Mouse (Mus musculus) liver, embryonic 16.5 days (tissue): ENCODE results near the gene Gm17349. TPM values are rescaled to one million over a fixed set of nuclear protein-coding genes. Genes with fewer than 3 reads are reported as not detected.

ENCODE experiments used
- ATAC-seq: fragments of 200-750 bp; cut with Nextera tagmentation; 2 replicates; pipeline ENCODE4 v1.8.0; 2017; ENCODE audit warnings: low read depth, mild to moderate bottlenecking, moderate number of reproducible peaks, moderate library complexity
- H3K27ac ChIP-seq: fragments of 300-500 bp; sonication (generic); 2 replicates; pipeline ENCODE4 v1.5.1; 2014; ENCODE audit warnings: mild to moderate bottlenecking, low read length
- H3K27me3 ChIP-seq: fragments of 300-500 bp; sonication (generic); 2 replicates; pipeline ENCODE4 v1.6.1; 2014; ENCODE audit warnings: low read depth, low read length, mixed read lengths; ENCODE audit not compliant: control insufficient read depth, insufficient read depth
- H3K36me3 ChIP-seq: fragments of 300-500 bp; sonication (generic); 2 replicates; pipeline ENCODE4 v1.6.1; 2014; ENCODE audit warnings: mild to moderate bottlenecking; ENCODE audit not compliant: control insufficient read depth, insufficient read depth
- H3K4me1 ChIP-seq: fragments of 300-500 bp; sonication (generic); 2 replicates; pipeline ENCODE4 v1.6.1; 2014; ENCODE audit warnings: low read depth, low read length, mixed read lengths; ENCODE audit not compliant: control insufficient read depth
- H3K4me2 ChIP-seq: fragments of 300-500 bp; sonication (generic); 2 replicates; pipeline ENCODE4 v1.6.1; 2014; ENCODE audit warnings: low read depth, low read length, mixed read lengths
- H3K4me3 ChIP-seq: fragments of 300-500 bp; sonication (generic); 2 replicates; pipeline ENCODE4 v1.5.1; 2014; ENCODE audit warnings: low read depth, mild to moderate bottlenecking, low read length
- H3K9ac ChIP-seq: fragments of 300-500 bp; sonication (generic); 2 replicates; pipeline ENCODE4 v1.6.1; 2014; ENCODE audit warnings: low read depth, low read length
- H3K9me3 ChIP-seq: fragments of 300-500 bp; sonication (generic); replicated peaks from 2 replicates; pipeline ENCODE4 v1.6.1; 2016; ENCODE audit warnings: low read length; ENCODE audit not compliant: control insufficient read depth
- WGBS: fragments of 180-500 bp; shearing (Covaris S2); extraction: QIAGEN DNeasy Blood & Tissue Kit; methylation state at CpG from one replicate; pipeline ENCODE4 v1.1.7; 2014; ENCODE audit not compliant: insufficient replicate concordance; 5-methylcytosine and 5-hydroxymethylcytosine counted together
- polyA plus RNA-seq: library from polyadenylated mRNA; unstranded; fragments of >200 nt; fragmentation: Nextera tagmentation; extraction: Ambion mirVana; gene quantifications from 2 replicates; pipeline ENCODE4 v1.2.1, GENCODE M21; 2015

Gm17349 gene
- polyA plus RNA-seq, 1 experiment from 2014 or later: not detected

DNA sequence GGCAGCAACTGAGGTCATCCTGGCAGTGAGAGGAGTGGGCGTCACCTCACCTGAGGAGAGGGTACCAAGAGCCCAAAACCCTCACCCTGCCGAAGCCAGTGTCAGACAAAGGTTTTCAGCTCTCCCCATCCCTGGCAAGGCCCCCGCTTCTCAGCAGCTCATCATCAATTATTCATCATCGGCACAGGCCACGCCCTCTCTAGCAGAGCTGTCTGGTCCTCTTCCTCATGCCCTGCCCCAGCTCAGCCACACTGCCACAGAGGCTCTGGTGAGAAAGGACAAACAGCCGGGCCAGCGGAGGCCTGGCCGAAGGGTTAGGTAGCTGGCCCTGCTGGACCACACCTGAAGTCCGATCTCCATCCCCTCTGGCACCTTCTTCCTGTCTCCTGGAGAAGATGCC lies 13.3 kb downstream of the Gm17349 start:
- 42% methylated on average over 9 of the region's 9 CpGs for WGBS
- no peak overlapping the region for H3K4me2 ChIP-seq
- no peak overlapping the region for H3K27ac ChIP-seq
- ATAC-seq: no peak
- H3K27me3 ChIP-seq: no peaks in the 10 kb centered on the region; the same call in none of the 2 replicates
- no peaks in the 10 kb centered on the region for H3K4me1 ChIP-seq
- H3K4me3 ChIP-seq: no peak overlapping the region
- no peaks in the 10 kb centered on the region for H3K9me3 ChIP-seq
- no peaks in the 10 kb centered on the region for H3K36me3 ChIP-seq
- no peak overlapping the region for H3K9ac ChIP-seq

DNA sequence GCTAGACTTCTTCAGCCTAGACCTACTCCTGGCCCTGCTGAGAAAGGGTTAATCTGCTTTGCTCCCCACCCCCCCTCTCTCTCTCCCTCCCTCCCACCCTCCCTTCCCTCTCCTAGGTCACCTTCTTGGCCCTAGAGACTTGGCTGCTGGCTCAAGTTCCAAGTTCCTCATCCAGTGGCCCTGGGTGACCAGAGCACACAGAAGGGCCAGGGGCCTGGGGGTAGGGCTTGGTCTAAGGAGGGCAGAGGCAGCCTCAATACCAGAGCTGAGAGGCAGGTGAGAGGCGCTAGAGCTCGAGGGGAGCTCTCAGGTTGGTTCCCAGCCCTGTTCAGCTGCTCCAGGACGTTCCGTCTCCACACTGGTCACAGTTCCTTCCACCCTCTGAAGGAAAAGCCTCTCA lies 14.4 kb downstream of the Gm17349 start:
- 16% methylated on average over 4 of the region's 4 CpGs for WGBS
- H3K27me3 ChIP-seq: no peaks in the 10 kb centered on the region; the same call in 1 of the 2 replicates
- H3K36me3 ChIP-seq: no peaks in the 10 kb centered on the region

DNA sequence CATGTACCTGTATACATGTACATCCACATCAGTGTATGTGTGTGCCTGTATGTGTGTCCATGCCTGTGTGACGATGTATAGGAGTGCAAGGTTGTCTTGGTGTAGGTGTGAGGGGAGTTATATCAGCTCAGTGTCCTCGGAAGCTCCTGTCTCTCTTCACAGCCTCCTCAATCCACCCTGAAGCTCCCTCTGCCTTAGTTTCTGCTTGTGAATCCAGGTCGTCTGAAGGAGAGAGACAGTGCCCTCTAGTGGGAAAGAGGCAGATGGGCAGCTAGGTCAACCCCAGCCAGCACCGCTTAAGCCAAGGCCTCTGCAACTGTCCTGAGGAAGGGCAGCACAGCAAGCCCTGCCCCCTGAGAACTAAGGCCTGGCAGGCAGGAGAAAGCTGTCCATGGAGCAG lies 16.6 kb downstream of the Gm17349 start:
- Histone ChIP-seq H3K9ac (no peak overlapping the region), H3K27ac (no peak overlapping the region), H3K4me3 (no peak overlapping the region), H3K9me3 (no peaks in the 10 kb centered on the region), H3K4me1 (no peaks in the 10 kb centered on the region), H3K36me3 (no peaks in the 10 kb centered on the region), H3K4me2 (no peak overlapping the region), H3K27me3 (no peaks in the 10 kb centered on the region; the same call in 1 of the 2 replicates)
- ATAC-seq: no peak
- WGBS: 8% methylated on average over 4 of the region's 4 CpGs

More for the DNA sequence above, 14.4 kb downstream of the Gm17349 start:
- Histone ChIP-seq H3K4me3 (no peak overlapping the region), H3K4me2 (no peak overlapping the region), H3K4me1 (no peaks in the 10 kb centered on the region), H3K9me3 (no peaks in the 10 kb centered on the region), H3K27ac (no peak overlapping the region), H3K9ac (no peak overlapping the region)
- no peak for ATAC-seq

- no peak overlapping the region for H3K4me3 ChIP-seq
- H3K4me1 ChIP-seq: no peaks in the 10 kb centered on the region
- ATAC-seq: no peak
- no peaks in the 10 kb centered on the region for H3K36me3 ChIP-seq
- no peak overlapping the region for H3K27ac ChIP-seq
- no peaks in the 10 kb centered on the region for H3K9me3 ChIP-seq
- H3K27me3 ChIP-seq: no peaks in the 10 kb centered on the region; the same call in 1 of the 2 replicates
- no peak overlapping the region for H3K4me2 ChIP-seq
- no peak overlapping the region for H3K9ac ChIP-seq
- 75% methylated on average over 5 of the region's 5 CpGs for WGBS
Observed at GRCm38 (mm10) chr15:99684156-99684555, 21.1 kb downstream of the Gm17349 start.

DNA sequence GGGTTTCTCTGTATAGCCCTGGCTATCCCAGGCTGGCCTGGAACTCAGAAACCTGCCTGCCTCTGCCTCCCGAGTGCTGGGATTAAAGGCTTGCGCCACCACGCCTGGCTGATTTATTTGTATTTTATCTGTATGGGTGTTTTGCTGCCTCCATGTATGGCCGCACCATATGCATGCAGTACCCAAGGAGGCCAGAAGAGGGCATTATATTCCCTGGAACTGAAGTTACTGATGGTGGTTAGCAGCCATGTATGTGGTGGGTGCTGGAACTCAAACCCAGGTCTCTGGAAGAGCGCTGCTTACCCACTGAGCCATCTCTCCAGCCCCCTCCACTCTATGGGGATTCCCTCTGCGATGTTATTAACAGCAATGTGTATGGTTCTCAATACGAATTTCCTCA lies 22.4 kb downstream of the Gm17349 start:
- Histone ChIP-seq H3K27ac (no peak overlapping the region), H3K27me3 (peaks cover 4% of the 10 kb centered on the region; the same call in 1 of the 2 replicates), H3K4me1 (no peaks in the 10 kb centered on the region), H3K36me3 (no peaks in the 10 kb centered on the region), H3K4me3 (no peak overlapping the region), H3K9ac (no peak overlapping the region), H3K4me2 (no peak overlapping the region), H3K9me3 (no peaks in the 10 kb centered on the region)
- ATAC-seq: no peak
- WGBS: 73% methylated on average over 7 of the region's 7 CpGs

DNA sequence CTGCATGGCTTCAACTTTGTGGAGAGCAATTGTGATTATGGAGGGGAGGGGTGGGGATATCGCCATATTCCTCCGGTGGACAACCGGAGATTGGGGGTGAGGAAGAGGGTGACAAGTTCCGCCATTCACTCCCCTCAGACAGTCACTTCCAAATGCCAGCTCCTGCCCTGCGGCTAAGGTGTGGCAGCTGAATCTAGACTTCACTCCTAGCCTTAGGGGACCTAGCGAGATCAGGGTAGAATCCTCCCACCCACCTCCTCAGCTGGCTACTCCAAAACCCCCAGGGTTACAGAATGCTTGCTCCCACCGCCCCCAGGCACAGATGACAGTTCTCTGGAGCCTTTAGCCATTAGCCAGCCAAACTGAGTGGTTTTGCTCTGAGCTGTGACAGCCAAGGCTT lies 26.3 kb downstream of the Gm17349 start:
- Histone ChIP-seq H3K27ac (no peak overlapping the region), H3K27me3 (peaks cover 9% of the 10 kb centered on the region), H3K4me1 (no peaks in the 10 kb centered on the region), H3K9me3 (no peaks in the 10 kb centered on the region), H3K4me3 (no peak overlapping the region), H3K4me2 (no peak overlapping the region), H3K36me3 (no peaks in the 10 kb centered on the region), H3K9ac (no peak overlapping the region)
- 65% methylated on average over 7 of the region's 7 CpGs for WGBS
- ATAC-seq: no peak

DNA sequence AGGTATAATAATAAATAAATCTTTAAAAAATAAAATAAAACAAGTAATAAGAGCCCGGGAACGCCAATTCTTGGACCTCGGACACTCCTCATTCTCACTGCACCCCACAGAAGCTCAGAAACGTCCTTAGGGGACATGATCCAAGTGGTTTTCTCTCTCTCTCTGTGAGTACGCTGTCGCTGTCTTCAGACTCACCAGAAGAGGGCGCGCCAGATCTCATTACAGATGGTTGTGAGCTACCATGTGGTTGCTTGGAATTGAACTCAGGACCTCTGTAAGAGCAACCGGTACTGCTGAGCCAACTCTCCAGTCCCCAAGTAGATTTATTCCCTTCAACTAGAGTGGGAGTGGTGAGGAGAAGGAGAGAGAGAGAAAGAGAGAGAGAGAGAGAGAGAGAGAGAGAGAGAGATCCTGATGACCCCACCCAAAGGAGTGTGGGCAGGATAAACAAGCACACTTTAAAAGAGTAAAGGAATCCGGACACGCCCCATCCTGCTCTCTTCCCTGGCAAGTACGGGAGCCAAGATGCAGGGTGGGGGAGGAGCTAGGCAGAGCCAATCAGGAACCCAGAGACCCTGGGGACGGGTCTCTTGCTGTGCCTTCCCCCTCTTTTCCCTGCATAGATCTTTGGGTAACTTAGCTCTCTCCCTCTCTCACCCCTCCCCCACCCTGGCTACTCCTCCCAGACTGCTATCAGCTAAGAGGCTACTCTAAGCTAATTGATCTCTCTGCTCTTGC lies 27.1 kb downstream of the Gm17349 start:
- 10% methylated on average over 13 of the region's 13 CpGs for WGBS
- Histone ChIP-seq H3K4me1 (no peaks in the 10 kb centered on the region), H3K27me3 (peaks cover 17% of the 10 kb centered on the region), H3K4me3 (no peak overlapping the region), H3K9ac (no peak overlapping the region), H3K36me3 (no peaks in the 10 kb centered on the region), H3K27ac (no peak overlapping the region), H3K4me2 (no peak overlapping the region), H3K9me3 (no peaks in the 10 kb centered on the region)
- no peak for ATAC-seq

DNA sequence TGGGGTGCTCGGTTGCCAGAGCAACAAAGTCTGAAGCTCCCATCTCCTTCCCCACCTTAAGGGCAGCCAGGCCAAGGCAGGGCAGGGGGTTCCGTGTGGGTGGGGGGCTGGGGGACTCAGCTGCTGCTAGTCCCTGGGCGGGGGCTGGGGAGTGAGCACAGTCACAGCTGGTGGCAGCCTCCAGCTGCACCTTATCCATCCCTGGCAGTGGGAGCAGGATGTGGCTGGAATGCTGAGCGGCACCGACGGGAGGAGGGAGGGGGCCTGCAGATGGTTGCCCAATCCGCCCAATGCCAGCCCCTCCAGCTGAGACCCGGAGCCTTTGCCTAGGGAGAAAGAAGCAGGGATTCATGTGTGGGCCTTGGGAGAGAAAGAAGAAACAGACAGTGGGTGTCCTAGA lies 28.2 kb downstream of the Gm17349 start:
- Histone ChIP-seq H3K9ac (no peak overlapping the region), H3K9me3 (no peaks in the 10 kb centered on the region), H3K36me3 (no peaks in the 10 kb centered on the region), H3K4me1 (no peaks in the 10 kb centered on the region), H3K4me3 (no peak overlapping the region), H3K27ac (no peak overlapping the region), H3K4me2 (no peak overlapping the region), H3K27me3 (peaks cover 28% of the 10 kb centered on the region)
- ATAC-seq: no peak
- WGBS: 48% methylated on average over 8 of the region's 8 CpGs

DNA sequence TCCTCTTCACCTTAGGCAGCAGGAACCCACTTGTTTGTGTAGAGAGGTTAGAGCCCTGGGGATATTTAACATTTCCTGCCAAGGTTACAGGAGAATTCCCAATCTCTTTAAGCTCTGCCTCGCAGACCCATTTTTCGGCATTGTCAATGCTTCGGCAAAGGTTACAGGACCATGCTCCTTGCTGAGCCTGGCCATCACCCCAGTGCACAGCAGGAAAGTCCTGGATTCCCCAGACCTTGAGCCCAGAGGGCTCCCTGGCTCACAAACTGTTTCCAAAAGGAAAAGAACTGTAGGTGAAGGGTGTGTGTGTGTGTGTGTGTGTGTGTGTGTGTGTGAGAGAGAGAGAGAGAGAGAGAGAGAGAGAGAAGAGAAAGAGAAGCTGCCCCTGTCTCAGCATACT lies 30.4 kb downstream of the Gm17349 start:
- Histone ChIP-seq H3K4me2 (no peak overlapping the region), H3K27me3 (peaks cover 51% of the 10 kb centered on the region)
- WGBS: 66% methylated on average over 3 of the region's 3 CpGs

More for the DNA sequence above, 30.4 kb downstream of the Gm17349 start:
- Histone ChIP-seq H3K4me3 (no peak overlapping the region), H3K4me1 (peaks cover 2% of the 10 kb centered on the region), H3K36me3 (no peaks in the 10 kb centered on the region), H3K9ac (no peak overlapping the region), H3K9me3 (no peaks in the 10 kb centered on the region), H3K27ac (no peak overlapping the region)
- ATAC-seq: no peak
